In the genomic region with DNA sequence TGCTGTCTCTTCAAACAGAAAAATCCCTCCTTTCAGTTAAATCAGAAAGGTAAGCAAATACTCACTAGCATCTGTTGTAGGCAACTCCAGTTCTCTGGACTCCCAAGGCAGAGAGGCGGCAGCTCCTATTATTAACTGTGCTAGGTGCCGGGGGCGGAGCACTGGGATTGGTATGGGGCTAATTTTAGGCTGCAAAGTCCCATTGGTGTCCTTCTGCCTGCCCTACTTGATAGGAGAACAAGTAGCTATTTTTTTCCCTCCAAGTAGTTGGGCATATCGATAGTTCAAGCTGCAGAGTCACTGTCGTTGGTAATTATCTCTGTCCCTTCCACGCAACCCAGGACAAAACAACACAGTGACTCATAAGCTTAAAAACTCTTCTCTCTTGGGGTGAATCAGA, we compare ENCODE assay signal across 18 mouse cellular contexts. TPM values are rescaled to one million over a fixed set of nuclear protein-coding genes. Genes with fewer than 3 reads are reported as not detected.
DNase-seq lines count a peak whose midpoint lies in the region; ATAC-seq and TF ChIP-seq lines count a peak whose summit lies in the region.
"Had no signal": no experiment of that assay in that cellular context is flagged by ENCODE, and none has a peak within 500 bp of the region (broad histone marks: within the 10 kb centered on the region; RNA-seq: fewer than 3 reads in every experiment).

No protein-coding gene starts in this region.

- no peaks in the 10 kb centered on the region for H3K9me3 ChIP-seq in hindbrain, embryonic 13.5 days
- no peaks in the 10 kb centered on the region for H3K9me3 ChIP-seq in hindbrain, embryonic 16.5 days (ENCODE audit: control insufficient read depth, low read length)
- H3K9me3 ChIP-seq in heart, embryonic 10.5 days: no peaks in the 10 kb centered on the region
- H3K9me3 ChIP-seq: liver, embryonic 12.5 days; lung, embryonic 15.5 days had no signal

- TF ChIP-seq CTCF in heart, adult 2 months (IDR thresholded peaks at IDR 0.05): no peak
- no peak for TF ChIP-seq CTCF in thymus, adult 2 months (IDR thresholded peaks at IDR 0.05; ENCODE audit: borderline replicate concordance, control insufficient read depth, extremely low read depth, insufficient read depth, low read length, poor library complexity)

- H3K79me2 ChIP-seq in heart, adult 2 months (replicated peaks; ENCODE audit: control insufficient read depth, insufficient read depth, low read length): no peaks in the 10 kb centered on the region

- peak overlapping the region; percentile 86; the same call in 1 of the 2 replicates for H3K4me2 ChIP-seq in hindbrain, embryonic 13.5 days
- no peak overlapping the region for H3K4me2 ChIP-seq in hindbrain, embryonic 16.5 days (ENCODE audit: low read length)
- H3K4me2 ChIP-seq: liver, embryonic 12.5 days; lung, embryonic 15.5 days had no signal

- H3K36me3 ChIP-seq in hindbrain, embryonic 13.5 days: peaks cover 41% of the 10 kb centered on the region
- H3K36me3 ChIP-seq in hindbrain, embryonic 16.5 days (ENCODE audit: control insufficient read depth, insufficient read depth, low read length): peaks cover 5% of the 10 kb centered on the region
- H3K36me3 ChIP-seq in heart, adult 2 months (ENCODE audit: control insufficient read depth, insufficient read depth, low read length): no peaks in the 10 kb centered on the region
- H3K36me3 ChIP-seq in heart, embryonic 10.5 days: no peaks in the 10 kb centered on the region
- H3K36me3 ChIP-seq in thymus, adult 2 months (ENCODE audit: control insufficient read depth, insufficient read depth, low read length): no peaks in the 10 kb centered on the region
- H3K36me3 ChIP-seq: liver, embryonic 12.5 days; lung, embryonic 15.5 days had no signal

- H3K4me3 ChIP-seq in hindbrain, embryonic 13.5 days: no peak overlapping the region
- H3K4me3 ChIP-seq in hindbrain, embryonic 16.5 days (ENCODE audit: low read length): no peak overlapping the region
- no peak overlapping the region for H3K4me3 ChIP-seq in heart, adult 2 months
- H3K4me3 ChIP-seq in heart, embryonic 10.5 days: no peak overlapping the region; the same call in 1 of the 2 replicates
- H3K4me3 ChIP-seq in thymus, adult 2 months (ENCODE audit: control insufficient read depth, insufficient read depth, low read length): no peak overlapping the region
- H3K4me3 ChIP-seq: layer of hippocampus, adult 2 months; liver, embryonic 12.5 days; lung, embryonic 15.5 days had no signal

- no peak overlapping the region for H3K27ac ChIP-seq in hindbrain, embryonic 13.5 days
- no peak overlapping the region for H3K27ac ChIP-seq in hindbrain, embryonic 16.5 days (ENCODE audit: low read depth, low read length)
- H3K27ac ChIP-seq in heart, adult 2 months: peak overlapping the region; percentile 48
- 0 out of 2 replicates have a peak overlapping the region, but pooled peaks have one; percentile 22 for H3K27ac ChIP-seq in heart, embryonic 10.5 days
- no peak overlapping the region for H3K27ac ChIP-seq in thymus, adult 2 months (ENCODE audit: control insufficient read depth, insufficient read depth, low read length)
- H3K27ac ChIP-seq: kidney, postnatal 0 days; layer of hippocampus, adult 2 months; liver, embryonic 12.5 days; lung, embryonic 15.5 days; macrophage had no signal

- no peak for ATAC-seq in hindbrain, embryonic 13.5 days (ENCODE audit: low FRiP score)
- ATAC-seq in hindbrain, embryonic 16.5 days: no peak
- ATAC-seq in megakaryocyte, adult 5-6 weeks (ENCODE audit: poor library complexity, severe bottlenecking): no peak
- ATAC-seq: liver, embryonic 12.5 days had no signal

- intact Hi-C loops in heart, adult 2 months (cut with DNase I): loop anchor here (10.0 kb wide), 1 partner anchor 852 kb away; no protein-coding TSS in a partner anchor
- intact Hi-C loops in heart, postnatal 10 days (cut with DNase I): no loop called here

- no peak overlapping the region for H3K9ac ChIP-seq in hindbrain, embryonic 13.5 days
- no peak overlapping the region for H3K9ac ChIP-seq in hindbrain, embryonic 16.5 days (ENCODE audit: low read depth, low read length)
- peak overlapping the region; percentile 33; the same call in 1 of the 2 replicates for H3K9ac ChIP-seq in heart, adult 2 months (ENCODE audit: low read depth, low read length)
- H3K9ac ChIP-seq: liver, embryonic 12.5 days; lung, embryonic 15.5 days had no signal

- TF ChIP-seq EP300 in heart, adult 2 months (IDR thresholded peaks at IDR 0.05; ENCODE audit: insufficient read depth, low read depth, low read length): no peak

- no peaks in the 10 kb centered on the region for H3K27me3 ChIP-seq in hindbrain, embryonic 13.5 days
- H3K27me3 ChIP-seq in hindbrain, embryonic 16.5 days (replicated peaks; ENCODE audit: control insufficient read depth, insufficient read depth, low read length): no peaks in the 10 kb centered on the region
- no peaks in the 10 kb centered on the region for H3K27me3 ChIP-seq in heart, adult 2 months (ENCODE audit: control insufficient read depth, insufficient read depth, low read length)
- H3K27me3 ChIP-seq in heart, embryonic 10.5 days (ENCODE audit: insufficient read depth, poor library complexity, severe bottlenecking): peaks cover 30% of the 10 kb centered on the region
- no peaks in the 10 kb centered on the region; the same call in 1 of the 2 replicates for H3K27me3 ChIP-seq in thymus, adult 2 months (ENCODE audit: control insufficient read depth, insufficient read depth, low read length)

- TF ChIP-seq POLR2A in heart, adult 2 months (IDR thresholded peaks at IDR 0.05; ENCODE audit: insufficient read depth, low read depth, low read length): peak; percentile 44; the same call in 1 of the 2 replicates
- TF ChIP-seq POLR2A in thymus, adult 2 months (IDR thresholded peaks at IDR 0.05; ENCODE audit: control insufficient read depth, extremely low read depth, insufficient read depth, low read length, poor library complexity): no peak

- peaks cover 86% of the 10 kb centered on the region for H3K4me1 ChIP-seq in hindbrain, embryonic 13.5 days (replicated peaks)
- peaks cover 30% of the 10 kb centered on the region for H3K4me1 ChIP-seq in hindbrain, embryonic 16.5 days (ENCODE audit: control insufficient read depth, insufficient read depth, low read depth, low read length)
- H3K4me1 ChIP-seq in heart, adult 2 months (ENCODE audit: control insufficient read depth, insufficient read depth, low read length): peaks cover 2% of the 10 kb centered on the region; the same call in 1 of the 2 replicates
- H3K4me1 ChIP-seq in heart, embryonic 10.5 days: peaks cover 23% of the 10 kb centered on the region
- H3K4me1 ChIP-seq in thymus, adult 2 months (replicated peaks; ENCODE audit: control insufficient read depth, insufficient read depth, low read length): no peaks in the 10 kb centered on the region
- H3K4me1 ChIP-seq: liver, embryonic 12.5 days; lung, embryonic 15.5 days had no signal

- peak; percentile 34 to 53 for DNase-seq in heart, adult 2 months
- DNase-seq in heart, embryonic 10.5 days (ENCODE audit: low spot score): no peak
- DNase-seq in heart, postnatal 10 days: peak; percentile 25 to 41
- no peak for DNase-seq in thymus, adult 2 months
- DNase-seq in adrenal gland, postnatal 14 days: no peak
- DNase-seq: cerebellum, postnatal 10 days; kidney, adult 11 months; midbrain, embryonic 14.5 days; right cerebral cortex, postnatal 4 days had no signal

- WGBS in hindbrain, embryonic 13.5 days: 93% methylated on average over 6 of the region's 6 CpGs
- WGBS in hindbrain, embryonic 16.5 days: 86% methylated on average over 6 of the region's 6 CpGs
- 61% methylated on average over 6 of the region's 6 CpGs for WGBS in heart, adult 2 months
- WGBS in heart, embryonic 10.5 days: 48% methylated on average over 6 of the region's 6 CpGs
- 95% methylated on average over 6 of the region's 6 CpGs for WGBS in thymus, adult 2 months

RNA-seq across cellular contexts. Expression of a gene that starts 7.1 kb away (rescaled TPM):
- polyA plus RNA-seq in hindbrain, embryonic 13.5 days (2015; fragmentation: Nextera tagmentation; extraction: Ambion mirVana): 28.1 and 29.5 TPM in 2 replicates
- 27.6 and 29.1 TPM in 2 replicates for polyA plus RNA-seq in hindbrain, embryonic 16.5 days (2015; fragmentation: Nextera tagmentation; extraction: Ambion mirVana)
- 1 to 10 TPM; 5.9 to 6.0 TPM for total RNA-seq in heart, adult 2 months (2021)
- 8.0 and 9.8 TPM in 2 replicates for polyA plus RNA-seq in heart, adult 2 months (2012; rRNA removed)
- polyA plus RNA-seq in heart, embryonic 10.5 days (2016; fragmentation: Nextera tagmentation; extraction: Ambion mirVana): 0.80 and 0.98 TPM in 2 replicates
- total RNA-seq in heart, postnatal 10 days (2021): 1 to 10 TPM in 1 of 2 experiments, under 1 TPM in 1; 0.87 to 1.2 TPM
- total RNA-seq in megakaryocyte, adult 5-6 weeks (2015): not detected in 2 replicates
- total RNA-seq in megakaryocyte, adult 5-6 weeks (2017): not detected in 2 replicates
- polyA plus RNA-seq in thymus, adult 2 months (2012; rRNA removed): 2.7 and 4.5 TPM in 2 replicates
- 1.4 and 2.3 TPM in 2 replicates for total RNA-seq in adrenal gland, postnatal 14 days (2021)
- total RNA-seq: hematopoietic stem cell, adult 5-6 weeks had no signal
- polyA plus RNA-seq: macrophage had no signal

Comparison
In these comparisons a context has a peak if more than half of its experiments do, and no peak if none do; other contexts are left out.
1. DNase-seq: peak in heart, adult 2 months (2 of 2) and heart, postnatal 10 days (2 of 2); none in heart, embryonic 10.5 days (single experiment), thymus, adult 2 months (single experiment) and adrenal gland, postnatal 14 days (single experiment).
2. H3K27ac ChIP-seq: peak in heart, adult 2 months (single experiment) and heart, embryonic 10.5 days (single experiment); none in hindbrain, embryonic 13.5 days (single experiment), hindbrain, embryonic 16.5 days (single experiment) and thymus, adult 2 months (single experiment).